Mouse (Mus musculus): ENCODE measurements around the gene Macrod2.

GRCm38 (mm10) chr2:142169649-142170048 is 1774.5 kb downstream of the Macrod2 start:
- TF ChIP-seq CTCF (IDR thresholded peaks at IDR 0.05; ENCODE audit: control insufficient read depth, insufficient read depth, insufficient read length) (no peak), USF1 (IDR thresholded peaks at IDR 0.05; ENCODE audit: low read depth) (no peak)

Measured in C2C12 (cell line).